8 mouse cellular contexts compared by ENCODE assay signal in the genomic region with DNA sequence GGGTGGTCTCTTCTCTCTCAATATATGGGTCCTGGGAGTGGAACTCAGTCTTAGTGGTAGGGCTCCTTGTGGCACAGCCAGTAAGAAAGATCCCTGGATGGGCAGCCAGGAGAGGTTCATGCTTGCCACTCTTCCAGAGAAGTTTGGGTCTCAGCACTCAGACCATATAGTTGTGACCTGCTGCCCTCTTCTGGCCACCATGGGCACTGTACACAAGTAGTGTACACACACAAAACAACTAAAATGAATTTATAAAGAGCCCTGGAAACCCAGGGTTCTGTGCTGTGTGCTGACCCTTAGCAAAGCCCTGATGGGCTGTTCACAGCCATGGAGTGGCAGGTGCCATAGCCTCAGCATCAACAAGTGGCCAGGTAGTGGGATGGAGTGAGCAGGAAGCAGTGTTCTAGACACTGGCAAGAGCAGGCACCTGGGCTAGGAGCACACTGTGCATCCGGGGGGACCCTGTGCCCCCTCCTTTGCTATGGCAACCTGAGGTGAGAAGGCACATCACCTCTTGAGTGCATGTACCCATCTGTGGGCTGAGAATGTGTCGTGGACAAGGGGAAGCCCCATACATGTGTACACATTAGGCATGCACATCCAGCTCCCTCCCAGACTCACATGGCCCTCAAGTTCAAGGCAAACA. TPM values are rescaled to one million over a fixed set of nuclear protein-coding genes. Genes with fewer than 3 reads are reported as not detected.
DNase-seq lines count a peak whose midpoint lies in the region; ATAC-seq and TF ChIP-seq lines count a peak whose summit lies in the region.

No protein-coding gene starts in this region.

- H3K4me1 ChIP-seq in forebrain, postnatal 0 days (ENCODE audit: insufficient read depth) = no peaks in the 10 kb centered on the region
- peaks cover 19% of the 10 kb centered on the region for H3K4me1 ChIP-seq in forebrain, embryonic 16.5 days (replicated peaks; ENCODE audit: control insufficient read depth, insufficient read depth, low read length)

- no peak overlapping the region for H3K4me3 ChIP-seq in forebrain, postnatal 0 days (ENCODE audit: low read depth, low read length)
- no peak overlapping the region for H3K4me3 ChIP-seq in forebrain, embryonic 16.5 days (replicated peaks; ENCODE audit: low read length)

- H3K9me3 ChIP-seq in forebrain, postnatal 0 days (ENCODE audit: low read length) = no peaks in the 10 kb centered on the region
- H3K9me3 ChIP-seq in forebrain, embryonic 16.5 days (ENCODE audit: control insufficient read depth, low read length) = no peaks in the 10 kb centered on the region

- no peak overlapping the region for H3K9ac ChIP-seq in forebrain, postnatal 0 days
- no peak overlapping the region for H3K9ac ChIP-seq in forebrain, embryonic 16.5 days (replicated peaks; ENCODE audit: low read depth, low read length)

- 86% methylated on average over 2 of the region's 2 CpGs for WGBS in forebrain, postnatal 0 days
- WGBS in forebrain, embryonic 16.5 days = 85% methylated on average over 2 of the region's 2 CpGs

- no peaks in the 10 kb centered on the region for H3K27me3 ChIP-seq in forebrain, postnatal 0 days (ENCODE audit: insufficient read depth, low read length)
- no peaks in the 10 kb centered on the region for H3K27me3 ChIP-seq in forebrain, embryonic 16.5 days (replicated peaks; ENCODE audit: control insufficient read depth, insufficient read depth, low read length)

- H3K4me2 ChIP-seq in forebrain, postnatal 0 days (ENCODE audit: low read depth) = no peak overlapping the region
- H3K4me2 ChIP-seq in forebrain, embryonic 16.5 days (ENCODE audit: low read length) = no peak overlapping the region

- TF ChIP-seq CTCF in forebrain, postnatal 0 days (IDR thresholded peaks at IDR 0.05; ENCODE audit: low read depth) = peak; percentile 70

- DNase-seq in forebrain, postnatal 0 days = peak; percentile 46
- peak; percentile 61 to 64 for DNase-seq in right cerebral cortex, postnatal 10 days (ENCODE audit: low spot score in 2 of 2)
- no peak for DNase-seq in right cerebral cortex, postnatal 25 days
- peak; percentile 50 for DNase-seq in c-Kit-positive CD71-positive TER-119-negative erythroid progenitor cells, embryonic 14.5 days (ENCODE audit: low read depth)
- peak; percentile 71 for DNase-seq in kidney, adult 9 months

- peaks cover 39% of the 10 kb centered on the region for H3K36me3 ChIP-seq in forebrain, postnatal 0 days (ENCODE audit: insufficient read depth)
- peaks cover 11% of the 10 kb centered on the region for H3K36me3 ChIP-seq in forebrain, embryonic 16.5 days (ENCODE audit: control insufficient read depth, insufficient read depth)

- H3K27ac ChIP-seq in forebrain, postnatal 0 days (ENCODE audit: low read depth, low read length) = no peak overlapping the region
- H3K27ac ChIP-seq in forebrain, embryonic 16.5 days (ENCODE audit: low read length) = no peak overlapping the region

- no peak for ATAC-seq in forebrain, postnatal 0 days
- ATAC-seq in forebrain, embryonic 16.5 days = no peak
- peak; percentile 44; the same call in 1 of the 2 replicates for ATAC-seq in monocyte, adult 5-6 weeks (replicated peaks; ENCODE audit: insufficient number of reproducible peaks, low FRiP score, low TSS enrichment, poor library complexity, severe bottlenecking)
- no peak for ATAC-seq in frontal cortex, adult (ENCODE audit: low TSS enrichment)

RNA-seq across cellular contexts. Expression of a gene that starts 2.6 kb away (rescaled TPM):
- 19.5 and 25.7 TPM in 2 replicates for total RNA-seq in forebrain, postnatal 0 days (2014; rRNA removed)
- polyA plus RNA-seq in forebrain, postnatal 0 days (2015; fragmentation: Nextera tagmentation; extraction: Ambion mirVana) = 20.8 and 23.3 TPM in 2 replicates
- 17.8 and 19.0 TPM in 2 replicates for polyA plus RNA-seq in forebrain, embryonic 16.5 days (2015; fragmentation: Nextera tagmentation; extraction: Ambion mirVana)
- 2.6 to 7.1 TPM (median 6.6 TPM) in 3 replicates for total RNA-seq in monocyte, adult 5-6 weeks (2017)

RNA-seq across cellular contexts. Expression of a gene that starts 18.5 kb away (rescaled TPM):
- 2.0 and 4.7 TPM in 2 replicates for total RNA-seq in forebrain, postnatal 0 days (2014; rRNA removed)
- 0.80 and 0.86 TPM in 2 replicates for polyA plus RNA-seq in forebrain, postnatal 0 days (2015; fragmentation: Nextera tagmentation; extraction: Ambion mirVana)
- 2.6 and 3.4 TPM in 2 replicates for polyA plus RNA-seq in forebrain, embryonic 16.5 days (2015; fragmentation: Nextera tagmentation; extraction: Ambion mirVana)
- 0.38 to 1.1 TPM (median 0.39 TPM) in 3 replicates for total RNA-seq in monocyte, adult 5-6 weeks (2017)

RNA-seq across cellular contexts. Expression of a gene that starts 28.4 kb away (rescaled TPM):
- total RNA-seq in forebrain, postnatal 0 days (2014; rRNA removed) = 51.9 and 70.2 TPM in 2 replicates
- polyA plus RNA-seq in forebrain, postnatal 0 days (2015; fragmentation: Nextera tagmentation; extraction: Ambion mirVana) = 5.4 and 10.3 TPM in 2 replicates
- 10.9 and 16.5 TPM in 2 replicates for polyA plus RNA-seq in forebrain, embryonic 16.5 days (2015; fragmentation: Nextera tagmentation; extraction: Ambion mirVana)
- 10.0 to 26.5 TPM (median 12.6 TPM) in 3 replicates for total RNA-seq in monocyte, adult 5-6 weeks (2017)

RNA-seq across cellular contexts. Expression of a gene that starts 37.5 kb away (rescaled TPM):
- 116 and 135 TPM in 2 replicates for total RNA-seq in forebrain, postnatal 0 days (2014; rRNA removed)
- 5.0 and 8.3 TPM in 2 replicates for polyA plus RNA-seq in forebrain, postnatal 0 days (2015; fragmentation: Nextera tagmentation; extraction: Ambion mirVana)
- 10.5 and 12.7 TPM in 2 replicates for polyA plus RNA-seq in forebrain, embryonic 16.5 days (2015; fragmentation: Nextera tagmentation; extraction: Ambion mirVana)
- 33.8 to 54.8 TPM (median 52.4 TPM) in 3 replicates for total RNA-seq in monocyte, adult 5-6 weeks (2017)

RNA-seq across cellular contexts. Expression of a gene that starts 38.8 kb away (rescaled TPM):
- 361 and 392 TPM in 2 replicates for total RNA-seq in forebrain, postnatal 0 days (2014; rRNA removed)
- 349 and 384 TPM in 2 replicates for polyA plus RNA-seq in forebrain, postnatal 0 days (2015; fragmentation: Nextera tagmentation; extraction: Ambion mirVana)
- 407 and 435 TPM in 2 replicates for polyA plus RNA-seq in forebrain, embryonic 16.5 days (2015; fragmentation: Nextera tagmentation; extraction: Ambion mirVana)
- total RNA-seq in monocyte, adult 5-6 weeks (2017) = 427 to 462 TPM (median 441 TPM) in 3 replicates
